Mouse (Mus musculus): ENCODE data around the gene Samd8. TPM values are rescaled to one million over a fixed set of nuclear protein-coding genes. Genes with fewer than 3 reads are reported as not detected.

The Samd8 gene
- polyA plus RNA-seq, 1 experiment from 2014 or later: 10.0 TPM

GRCm38 (mm10) chr14:21729031-21729732 is 21.1 kb upstream of the Samd8 start:
- no peak overlapping the region for H3K27ac ChIP-seq (replicated peaks)
- DNase-seq (ENCODE audit: low spot score): no peak
- peaks cover 17% of the 10 kb centered on the region for H3K27me3 ChIP-seq (ENCODE audit: low read depth, poor library complexity, severe bottlenecking)
- no peaks in the 10 kb centered on the region for H3K36me3 ChIP-seq
- H3K9me3 ChIP-seq (replicated peaks): peaks cover 3% of the 10 kb centered on the region; the same call in 1 of the 2 replicates
- 87% methylated on average over 6 of the region's 6 CpGs for WGBS
- no peaks in the 10 kb centered on the region for H3K4me1 ChIP-seq
- no peak overlapping the region for H3K4me3 ChIP-seq

GRCm38 (mm10) chr14:21729936-21730335 is 20.4 kb upstream of the Samd8 start:
- Histone ChIP-seq H3K36me3 (no peaks in the 10 kb centered on the region), H3K4me1 (no peaks in the 10 kb centered on the region), H3K27me3 (ENCODE audit: low read depth, poor library complexity, severe bottlenecking) (peaks cover 9% of the 10 kb centered on the region), H3K4me3 (no peak overlapping the region), H3K9me3 (replicated peaks) (peaks cover 3% of the 10 kb centered on the region; the same call in 1 of the 2 replicates), H3K27ac (replicated peaks) (no peak overlapping the region)
- no peak for DNase-seq (ENCODE audit: low spot score)
- WGBS: 90% methylated on average over 4 of the region's 4 CpGs

- H3K27ac ChIP-seq (replicated peaks): no peak overlapping the region
- 92% methylated on average over 15 of the region's 15 CpGs for WGBS
- H3K27me3 ChIP-seq (ENCODE audit: low read depth, poor library complexity, severe bottlenecking): no peaks in the 10 kb centered on the region; the same call in 1 of the 2 replicates
- no peak overlapping the region for H3K4me3 ChIP-seq
- no peaks in the 10 kb centered on the region for H3K4me1 ChIP-seq
- H3K36me3 ChIP-seq: no peaks in the 10 kb centered on the region
- H3K9me3 ChIP-seq (replicated peaks): peaks cover 3% of the 10 kb centered on the region; the same call in 1 of the 2 replicates
- DNase-seq (ENCODE audit: low spot score): no peak
Measured at GRCm38 (mm10) chr14:21733131-21733905, 17.0 kb upstream of the Samd8 start.

GRCm38 (mm10) chr14:21740345-21740744 is 10.0 kb upstream of the Samd8 start:
- Histone ChIP-seq H3K36me3 (no peaks in the 10 kb centered on the region), H3K9me3 (replicated peaks) (no peaks in the 10 kb centered on the region), H3K27me3 (ENCODE audit: low read depth, poor library complexity, severe bottlenecking) (0 out of 2 replicates have a peak, but pooled peaks cover 4% of the 10 kb centered on the region), H3K4me1 (no peaks in the 10 kb centered on the region), H3K27ac (replicated peaks) (no peak overlapping the region), H3K4me3 (no peak overlapping the region)
- 92% methylated on average over 7 of the region's 7 CpGs for WGBS
- no peak for DNase-seq (ENCODE audit: low spot score)

GRCm38 (mm10) chr14:21741314-21741713 is 9.0 kb upstream of the Samd8 start:
- H3K27ac ChIP-seq (replicated peaks): no peak overlapping the region
- H3K4me3 ChIP-seq: no peak overlapping the region
- WGBS: 88% methylated on average over 3 of the region's 3 CpGs

GRCm38 (mm10) chr14:21741786-21742185 is 8.5 kb upstream of the Samd8 start:
- H3K9me3 ChIP-seq (replicated peaks): no peaks in the 10 kb centered on the region
- no peak overlapping the region for H3K27ac ChIP-seq (replicated peaks)
- H3K36me3 ChIP-seq: no peaks in the 10 kb centered on the region
- H3K27me3 ChIP-seq (ENCODE audit: low read depth, poor library complexity, severe bottlenecking): 0 out of 2 replicates have a peak, but pooled peaks cover 4% of the 10 kb centered on the region
- H3K4me3 ChIP-seq: no peak overlapping the region
- WGBS: 13% methylated on average over 4 of the region's 4 CpGs
- DNase-seq (ENCODE audit: low spot score): peak; percentile 87
- H3K4me1 ChIP-seq: no peaks in the 10 kb centered on the region

More at GRCm38 (mm10) chr14:21741314-21741713, 9.0 kb upstream of the Samd8 start:
- H3K27me3 ChIP-seq (ENCODE audit: low read depth, poor library complexity, severe bottlenecking): 0 out of 2 replicates have a peak, but pooled peaks cover 4% of the 10 kb centered on the region
- no peaks in the 10 kb centered on the region for H3K4me1 ChIP-seq
- no peaks in the 10 kb centered on the region for H3K9me3 ChIP-seq (replicated peaks)
- no peaks in the 10 kb centered on the region for H3K36me3 ChIP-seq
- DNase-seq (ENCODE audit: low spot score): no peak

GRCm38 (mm10) chr14:21742441-21742840 is 7.9 kb upstream of the Samd8 start:
- Histone ChIP-seq H3K27me3 (ENCODE audit: low read depth, poor library complexity, severe bottlenecking) (0 out of 2 replicates have a peak, but pooled peaks cover 4% of the 10 kb centered on the region), H3K4me3 (no peak overlapping the region), H3K27ac (replicated peaks) (no peak overlapping the region), H3K9me3 (replicated peaks) (no peaks in the 10 kb centered on the region), H3K36me3 (no peaks in the 10 kb centered on the region), H3K4me1 (no peaks in the 10 kb centered on the region)
- 91% methylated on average over 4 of the region's 4 CpGs for WGBS
- no peak for DNase-seq (ENCODE audit: low spot score)

GRCm38 (mm10) chr14:21744169-21744568 is 6.2 kb upstream of the Samd8 start:
- no peak overlapping the region for H3K4me3 ChIP-seq
- WGBS: 90% methylated on average over 1 of the region's 1 CpGs
- no peak for DNase-seq (ENCODE audit: low spot score)
- no peaks in the 10 kb centered on the region for H3K9me3 ChIP-seq (replicated peaks)
- H3K27ac ChIP-seq (replicated peaks): no peak overlapping the region
- no peaks in the 10 kb centered on the region for H3K4me1 ChIP-seq
- 0 out of 2 replicates have a peak, but pooled peaks cover 4% of the 10 kb centered on the region for H3K27me3 ChIP-seq (ENCODE audit: low read depth, poor library complexity, severe bottlenecking)
- no peaks in the 10 kb centered on the region for H3K36me3 ChIP-seq

GRCm38 (mm10) chr14:21745149-21745548 is 5.2 kb upstream of the Samd8 start:
- WGBS: 72% methylated on average over 5 of the region's 5 CpGs
- Histone ChIP-seq H3K27me3 (ENCODE audit: low read depth, poor library complexity, severe bottlenecking) (0 out of 2 replicates have a peak, but pooled peaks cover 4% of the 10 kb centered on the region), H3K27ac (replicated peaks) (no peak overlapping the region), H3K4me1 (peaks cover 3% of the 10 kb centered on the region; the same call in 1 of the 2 replicates), H3K9me3 (replicated peaks) (no peaks in the 10 kb centered on the region), H3K36me3 (no peaks in the 10 kb centered on the region), H3K4me3 (no peak overlapping the region)
- no peak for DNase-seq (ENCODE audit: low spot score)

GRCm38 (mm10) chr14:21746251-21746650 is 4.1 kb upstream of the Samd8 start:
- peaks cover 8% of the 10 kb centered on the region for H3K4me1 ChIP-seq
- WGBS: 87% methylated on average over 8 of the region's 8 CpGs
- H3K9me3 ChIP-seq (replicated peaks): no peaks in the 10 kb centered on the region
- no peak overlapping the region for H3K4me3 ChIP-seq
- 0 out of 2 replicates have a peak, but pooled peaks cover 4% of the 10 kb centered on the region for H3K27me3 ChIP-seq (ENCODE audit: low read depth, poor library complexity, severe bottlenecking)
- H3K36me3 ChIP-seq: no peaks in the 10 kb centered on the region
- DNase-seq (ENCODE audit: low spot score): no peak
- no peak overlapping the region for H3K27ac ChIP-seq (replicated peaks)

GRCm38 (mm10) chr14:21746846-21747245 is 3.5 kb upstream of the Samd8 start:
- Histone ChIP-seq H3K4me1 (peaks cover 14% of the 10 kb centered on the region), H3K4me3 (no peak overlapping the region), H3K27ac (replicated peaks) (no peak overlapping the region), H3K27me3 (ENCODE audit: low read depth, poor library complexity, severe bottlenecking) (0 out of 2 replicates have a peak, but pooled peaks cover 4% of the 10 kb centered on the region), H3K9me3 (replicated peaks) (no peaks in the 10 kb centered on the region), H3K36me3 (no peaks in the 10 kb centered on the region)
- WGBS: 93% methylated on average over 2 of the region's 2 CpGs
- DNase-seq (ENCODE audit: low spot score): no peak

- Histone ChIP-seq H3K9me3 (replicated peaks) (no peaks in the 10 kb centered on the region), H3K27me3 (ENCODE audit: low read depth, poor library complexity, severe bottlenecking) (0 out of 2 replicates have a peak, but pooled peaks cover 3% of the 10 kb centered on the region), H3K4me3 (no peak overlapping the region), H3K4me1 (peaks cover 20% of the 10 kb centered on the region), H3K27ac (replicated peaks) (no peak overlapping the region), H3K36me3 (no peaks in the 10 kb centered on the region)
- no peak for DNase-seq (ENCODE audit: low spot score)
- WGBS: 78% methylated on average over 14 of the region's 14 CpGs
Measured at GRCm38 (mm10) chr14:21747436-21748141, 2.7 kb upstream of the Samd8 start.

Data from midbrain, embryonic 10.5 days (tissue).